Mouse (Mus musculus) yolk sac, embryonic 10.5 days (tissue): ENCODE measurements around the gene Usp44.
"Not testable (repeated sequence)": the region's sequence is repeated elsewhere in the genome, so short reads cannot be mapped to it uniquely, and the experiment has no call there.

Experiments
- DNase-seq: peaks from one replicate; pipeline ENCODE4 v3.0.0-alpha.2; 2017; ENCODE audit warnings: low spot score

Gene Usp44

DNA sequence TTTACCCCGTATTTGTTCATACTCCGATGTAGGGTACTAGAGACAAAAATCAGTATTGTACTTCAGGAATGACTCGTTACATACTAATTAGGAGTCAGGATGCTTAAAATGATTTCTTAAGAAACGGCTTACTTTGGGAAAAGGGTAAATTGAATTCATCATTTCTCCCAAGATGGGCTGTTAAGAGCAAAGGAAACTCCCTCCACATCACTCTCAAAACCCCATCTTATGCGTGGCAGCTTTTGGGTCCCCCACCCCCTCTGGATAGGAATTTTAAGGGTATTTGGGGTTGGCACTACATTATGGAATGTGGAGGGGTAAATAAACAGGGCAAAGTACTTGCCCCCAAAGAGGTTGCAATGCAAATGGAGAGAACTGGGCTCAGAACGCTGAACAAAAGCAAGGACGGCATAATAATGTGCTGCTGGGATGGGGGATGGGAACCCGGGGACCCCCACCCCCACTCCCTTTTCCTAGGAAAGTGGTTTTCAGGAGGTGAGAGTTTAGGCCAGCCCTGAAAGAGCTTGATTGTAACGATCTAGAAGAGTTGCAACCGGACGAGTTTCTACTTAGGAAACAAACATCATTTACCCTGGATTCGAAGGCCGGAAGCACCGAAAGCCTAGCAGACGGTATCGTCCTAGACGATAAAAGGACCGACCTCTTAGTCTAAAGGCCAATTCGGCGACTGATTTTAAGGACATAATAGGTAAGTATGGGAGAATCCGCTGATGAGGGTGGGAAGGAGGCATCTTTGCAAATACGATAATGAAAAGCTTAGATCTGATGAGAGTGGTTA, at the start of gene Usp44:
Usp44 (plus strand) TSS at position 625 of the 799 bp plus-strand sequence.
- no peak for DNase-seq

DNA sequence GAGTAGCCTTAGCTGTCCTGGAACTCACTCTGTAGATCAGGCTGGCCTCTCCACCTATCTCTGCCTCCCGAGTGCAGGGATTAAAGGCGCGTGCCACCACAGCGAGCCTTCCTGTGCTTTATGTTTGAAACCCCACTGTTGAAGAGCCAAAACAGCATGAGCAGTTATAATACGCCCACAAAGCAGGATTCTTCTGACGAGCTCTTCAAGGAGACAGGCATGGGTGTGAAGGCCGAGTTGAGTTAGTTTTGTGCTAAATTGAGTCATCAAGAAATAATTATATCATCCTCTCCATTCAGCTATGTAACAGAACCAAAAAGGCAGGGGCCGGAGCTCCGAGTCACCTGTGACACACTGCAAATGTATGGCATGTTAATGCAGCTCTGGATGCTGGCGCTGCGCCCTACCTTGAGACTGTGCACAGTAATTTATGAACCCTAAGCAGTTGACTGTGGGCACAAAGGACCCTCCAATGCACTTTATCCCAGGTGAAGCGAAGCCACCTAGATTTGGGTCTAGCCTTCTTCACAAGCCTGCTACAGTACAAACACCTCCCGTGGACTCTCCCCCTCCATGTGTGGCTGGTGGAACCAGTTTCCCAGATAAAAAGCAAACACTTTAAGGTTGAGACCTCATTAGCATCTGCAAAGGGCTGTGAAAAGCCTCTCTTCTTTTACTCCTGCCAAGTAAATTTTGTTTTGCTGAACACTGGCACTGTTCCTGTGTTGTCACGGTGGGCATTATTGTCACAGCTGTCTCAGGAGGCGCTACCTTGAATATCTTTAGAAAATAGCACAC, 47.9 kb upstream of the Usp44 start:
- no peak for DNase-seq

DNA sequence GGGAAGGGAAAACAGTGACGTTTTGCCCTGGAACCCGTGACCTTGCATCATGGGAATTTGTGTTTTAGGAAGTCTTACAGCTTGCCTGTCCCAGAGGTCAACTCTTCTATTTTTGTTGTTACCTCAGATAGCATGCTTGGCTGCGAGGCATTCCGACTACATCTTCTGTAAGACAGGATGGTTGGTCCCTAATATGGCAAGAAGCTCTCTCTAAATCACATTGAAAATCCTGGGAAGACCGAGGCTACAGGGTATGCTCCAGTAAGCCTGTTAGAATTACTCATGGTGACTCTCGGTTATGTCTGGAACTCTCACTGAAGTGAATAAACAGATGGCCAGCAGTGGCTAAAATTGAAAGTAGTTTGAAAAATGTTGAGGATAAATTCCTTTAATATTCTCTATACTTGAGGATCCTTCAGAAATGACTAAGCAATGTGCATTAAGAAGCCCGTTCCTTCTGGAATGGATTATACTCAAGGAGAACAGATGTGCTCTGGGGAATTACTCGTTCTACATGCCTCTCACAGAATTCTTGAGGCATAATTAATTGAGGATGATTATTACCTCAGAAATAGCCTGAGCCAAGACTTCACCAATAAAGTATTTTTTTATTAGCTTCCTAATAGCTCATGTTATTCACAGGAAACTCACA, 31.5 kb upstream of the Usp44 start:
- no peak for DNase-seq

DNA sequence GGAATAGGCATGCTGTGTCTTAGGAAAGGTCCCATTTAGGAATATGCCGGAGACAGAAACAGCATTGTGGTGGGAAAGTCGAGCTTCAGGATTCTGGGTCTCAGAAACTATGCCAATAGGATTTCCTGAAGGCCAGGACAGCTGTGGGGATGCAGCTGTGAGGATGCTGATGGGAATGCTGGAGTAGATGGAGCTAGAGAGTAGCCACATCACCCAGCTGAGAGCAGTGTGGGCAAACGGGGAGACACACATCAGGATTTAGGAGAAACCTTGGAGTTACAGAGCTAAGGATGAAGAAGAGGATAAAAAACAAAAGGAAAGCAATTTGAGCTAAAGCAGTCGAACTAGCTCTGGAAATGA, 31.0 kb upstream of the Usp44 start:
- DNase-seq = no peak

DNA sequence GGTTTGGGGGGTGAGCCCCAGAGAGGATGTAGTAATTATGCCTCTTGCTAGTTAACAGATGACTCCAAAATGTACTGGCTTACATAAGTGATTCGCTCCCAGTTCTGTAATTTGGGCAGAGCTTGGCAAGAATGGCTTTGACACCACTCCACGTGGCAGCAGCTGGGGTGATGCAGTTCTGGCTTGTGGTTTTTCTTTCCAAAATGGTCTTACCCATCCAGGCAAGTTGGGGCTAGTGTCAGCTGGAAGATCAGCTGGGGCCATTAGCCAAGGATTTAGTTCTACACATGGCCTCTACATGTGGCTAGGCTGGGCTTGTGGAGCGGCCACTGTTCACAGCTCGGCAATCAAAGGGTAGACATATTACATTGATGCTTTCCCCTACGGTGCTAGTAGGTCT, 30.5 kb upstream of the Usp44 start:
- no peak for DNase-seq

DNA sequence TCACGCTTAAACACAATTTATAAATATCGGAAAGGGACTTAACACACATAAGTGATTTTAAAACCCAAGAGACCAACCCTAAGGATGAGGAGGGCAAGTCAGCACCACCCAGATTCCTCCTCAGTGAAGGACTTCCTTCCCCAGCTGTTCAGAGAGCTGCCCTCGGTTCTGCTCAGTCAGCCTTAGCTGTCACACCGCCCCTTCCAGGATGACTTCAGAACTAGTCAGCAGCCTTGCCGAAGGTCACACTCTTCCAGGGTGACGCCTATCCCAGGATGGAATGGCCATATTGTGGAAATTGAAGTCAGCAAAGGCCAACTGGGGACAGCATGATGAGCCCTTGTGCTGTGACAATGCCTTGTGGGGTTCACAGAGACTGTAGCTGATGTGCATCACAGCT, 28.2 kb upstream of the Usp44 start:
- no peak for DNase-seq

DNA sequence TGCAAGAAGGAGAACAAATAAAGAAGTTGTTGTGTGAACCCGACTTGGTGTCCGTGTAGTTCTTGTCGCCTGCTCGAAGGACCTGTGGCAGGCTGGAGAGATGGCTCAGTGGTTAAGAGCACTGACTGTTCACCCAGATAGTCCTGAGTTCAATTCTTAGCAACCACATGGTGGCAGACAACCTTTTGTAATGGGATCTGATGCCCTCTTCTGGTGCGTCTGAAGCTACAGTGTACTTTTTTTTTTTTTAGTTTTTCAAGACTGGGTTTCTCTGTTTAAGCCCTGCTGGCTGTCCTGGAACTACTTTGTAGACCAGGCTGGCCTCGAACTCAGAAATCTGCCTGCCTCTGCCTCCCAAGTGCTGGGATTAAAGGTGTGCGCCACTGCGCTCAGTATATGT, 21.9 kb upstream of the Usp44 start:
- DNase-seq = not testable (repeated sequence)

DNA sequence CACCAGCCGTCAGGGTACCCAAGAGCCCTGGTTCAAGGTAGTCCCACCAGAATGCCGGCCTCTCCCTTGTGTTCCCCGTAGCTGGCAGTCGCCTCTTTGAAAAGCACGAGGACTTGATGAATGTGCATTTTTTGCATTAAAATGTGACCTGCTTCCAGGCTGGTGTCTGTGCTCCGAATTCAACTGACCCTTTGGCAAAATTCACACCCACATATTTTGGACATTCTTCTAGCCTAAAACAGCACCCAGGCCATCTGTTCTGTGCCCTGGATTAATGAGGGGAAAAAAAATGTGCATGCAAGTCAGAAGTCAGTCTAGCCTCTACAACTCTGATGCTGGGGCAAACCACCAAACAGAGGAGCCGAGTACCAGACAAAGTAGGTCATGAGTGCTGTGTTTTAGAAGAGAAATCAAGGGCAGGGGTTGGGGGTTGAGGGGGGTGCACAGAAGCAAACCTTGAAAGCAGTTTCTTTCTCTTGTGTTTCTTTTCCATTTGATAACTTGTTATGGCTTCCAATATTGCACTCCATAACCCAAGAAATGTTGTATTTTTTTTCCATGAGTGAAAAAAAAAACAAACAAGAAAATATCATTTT, 20.7 kb upstream of the Usp44 start:
- DNase-seq = no peak

DNA sequence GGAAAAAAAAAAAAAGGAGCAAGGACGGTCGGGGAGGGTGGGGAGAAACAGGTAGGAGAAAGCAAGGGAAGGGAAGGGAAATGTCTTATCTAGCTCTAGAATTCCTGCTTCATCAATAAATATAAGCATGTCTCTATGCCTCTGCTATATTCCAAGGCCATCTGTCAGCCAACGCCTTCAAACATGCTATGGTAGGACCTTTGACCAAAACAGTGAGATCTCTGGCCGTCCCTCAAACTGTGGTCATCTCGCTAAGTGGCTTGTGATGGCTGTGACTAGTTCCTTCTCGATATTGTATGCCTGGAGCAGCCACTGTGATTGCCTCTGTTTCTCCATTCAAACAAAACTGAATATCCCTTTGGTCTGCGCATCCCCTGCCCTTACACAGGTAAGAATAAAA, 19.3 kb upstream of the Usp44 start:
- no peak for DNase-seq

DNA sequence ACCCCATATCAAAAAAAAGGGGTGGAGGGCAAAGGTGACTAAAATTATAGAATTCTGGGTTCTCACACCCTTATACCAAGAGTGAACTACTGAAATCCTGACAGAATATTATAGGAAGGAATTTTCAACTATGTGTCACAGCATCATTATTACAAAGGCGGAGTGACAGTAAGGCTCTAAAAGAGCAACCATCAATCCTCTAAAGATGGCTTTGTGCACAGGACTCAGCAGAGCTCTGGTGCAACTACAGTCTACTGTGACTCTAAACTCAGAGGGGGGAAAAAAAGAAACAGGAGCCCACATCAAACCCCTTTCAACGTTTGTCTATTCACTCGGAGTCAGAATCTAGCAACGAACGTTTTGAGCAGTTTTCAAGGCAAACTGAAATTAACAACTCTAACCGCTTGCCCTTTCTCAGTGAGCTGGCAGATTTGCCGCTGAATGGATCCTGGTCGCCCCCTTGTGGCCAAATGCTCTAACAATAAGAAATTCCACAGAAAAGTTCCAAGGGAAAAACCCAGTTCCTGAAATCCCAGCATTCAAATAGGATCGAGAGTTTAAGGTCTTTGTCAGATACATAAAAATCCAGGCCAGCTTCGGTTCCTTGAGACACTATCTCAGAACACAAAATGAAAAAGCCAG, 18.5 kb upstream of the Usp44 start:
- peak; percentile 46 for DNase-seq

DNA sequence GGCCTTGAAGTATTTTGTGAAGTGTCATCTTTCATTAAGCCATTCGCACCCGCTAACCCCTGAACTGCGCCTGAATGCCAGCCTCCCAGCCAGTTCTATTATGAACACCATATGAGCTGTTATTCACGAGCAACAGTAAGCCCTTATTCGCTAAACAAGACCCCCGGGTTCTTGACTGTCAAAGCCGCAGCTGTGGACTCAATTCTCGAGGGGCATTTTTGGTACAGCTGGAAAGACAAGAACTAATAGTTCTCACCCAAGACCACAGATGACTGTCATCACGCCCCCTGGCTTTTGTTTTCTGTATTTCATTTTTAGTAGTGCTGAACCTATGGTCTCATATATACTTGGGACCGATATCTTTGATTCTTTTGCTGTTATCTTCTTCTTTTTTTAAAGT, 17.6 kb upstream of the Usp44 start:
- DNase-seq = no peak

DNA sequence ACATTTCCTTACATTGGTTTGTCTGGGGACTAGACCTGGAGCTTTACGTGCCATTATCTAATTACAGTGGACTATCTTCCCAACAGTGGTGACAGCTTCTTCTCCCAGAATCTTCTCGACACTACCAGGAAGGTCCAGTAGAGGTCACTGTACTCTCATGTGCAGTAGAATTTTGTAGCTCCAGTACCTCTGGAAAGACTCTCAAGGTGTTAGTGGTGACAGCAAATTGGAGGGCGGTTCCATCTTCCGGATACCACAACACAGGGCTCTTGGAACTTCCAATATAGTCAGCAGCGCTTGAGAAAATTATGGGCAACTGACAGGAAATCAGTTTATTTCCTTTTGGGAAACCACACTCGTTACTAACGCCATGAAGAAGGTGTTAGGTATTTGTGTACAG, 12.7 kb upstream of the Usp44 start:
- peak; percentile 43 for DNase-seq

DNA sequence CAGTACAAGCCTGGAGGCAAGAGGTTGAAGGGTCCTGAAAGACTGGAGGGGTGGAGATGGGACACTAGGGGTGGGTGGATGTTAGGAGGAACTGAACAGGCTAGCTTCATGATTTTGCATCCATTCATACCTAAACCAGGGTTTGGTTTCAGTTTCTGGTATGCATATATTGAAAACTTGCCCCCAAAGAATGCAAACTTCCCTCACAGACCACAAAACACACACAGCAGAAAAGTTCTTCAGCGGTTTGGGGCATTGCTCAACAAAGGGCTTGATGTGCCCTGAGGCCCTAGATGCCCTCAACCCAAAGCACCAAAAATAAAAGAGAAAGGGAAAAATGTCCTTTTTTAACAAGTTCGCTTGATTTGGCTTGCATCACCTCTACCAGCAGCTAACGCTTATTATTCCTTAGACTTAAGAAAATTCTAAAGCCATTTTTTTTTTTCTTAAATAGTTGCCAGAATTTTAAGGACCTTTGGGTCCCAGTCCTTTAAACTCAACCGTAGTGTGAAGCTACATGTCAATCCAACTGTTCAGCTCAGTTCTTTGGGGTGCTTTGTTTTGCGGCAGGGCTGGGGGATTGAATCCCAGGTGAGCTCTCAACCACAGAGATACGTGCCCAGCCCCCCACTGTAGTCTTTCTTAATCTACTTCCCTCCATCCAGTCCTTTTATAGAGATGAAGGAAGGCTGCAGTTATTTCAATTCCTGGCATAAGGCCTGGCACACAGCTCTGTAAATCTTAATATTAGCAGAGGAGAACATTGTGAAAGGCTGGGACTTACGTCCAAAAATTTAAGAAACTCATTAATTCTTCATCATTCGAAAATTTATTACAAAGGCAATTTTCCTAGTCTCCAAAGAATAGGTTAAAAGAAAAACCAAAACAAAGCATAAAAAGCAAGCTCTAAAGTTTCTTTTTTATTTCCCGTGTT, 1.2 kb upstream of the Usp44 start:
- no peak for DNase-seq

DNA sequence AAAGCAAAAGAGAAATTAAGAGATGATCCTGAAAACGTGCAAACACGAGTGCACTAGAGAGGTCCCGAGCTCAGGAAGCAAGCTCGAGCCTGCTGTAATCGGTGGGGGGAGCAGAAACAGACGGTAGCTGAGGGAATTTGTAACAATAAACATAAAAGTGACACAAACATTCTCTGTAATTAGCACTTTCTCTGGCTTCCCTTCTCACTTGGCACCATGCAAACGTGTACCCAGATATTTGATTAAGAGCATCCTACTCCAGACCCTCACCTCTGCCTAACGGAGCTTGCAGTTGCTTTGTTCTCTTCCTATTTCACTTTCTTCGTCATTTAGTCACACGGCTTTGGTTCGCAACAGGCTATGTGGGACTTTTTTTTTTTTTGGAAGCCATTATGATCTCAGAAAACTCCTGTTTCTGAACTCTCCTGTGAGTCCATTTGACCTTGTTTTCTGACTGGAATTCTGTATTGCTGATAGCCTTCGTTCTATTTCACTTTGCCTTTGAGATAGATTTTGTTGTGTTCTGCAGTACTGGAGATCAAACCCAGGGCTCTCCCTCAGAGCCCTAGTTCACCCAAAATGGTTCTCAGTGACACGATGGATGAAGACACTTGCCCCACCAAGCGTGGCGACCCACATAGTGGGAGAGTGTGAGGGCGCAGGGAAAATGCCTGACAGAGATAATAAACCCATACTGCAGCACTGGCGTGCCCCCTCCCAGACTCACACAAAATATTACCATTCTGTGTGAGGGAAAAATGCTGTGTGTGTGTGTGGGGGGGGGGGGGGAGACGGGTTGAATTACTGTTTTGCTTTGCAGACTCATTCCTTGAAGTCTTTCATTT, 597 bp downstream of the Usp44 start:
- DNase-seq = no peak

DNA sequence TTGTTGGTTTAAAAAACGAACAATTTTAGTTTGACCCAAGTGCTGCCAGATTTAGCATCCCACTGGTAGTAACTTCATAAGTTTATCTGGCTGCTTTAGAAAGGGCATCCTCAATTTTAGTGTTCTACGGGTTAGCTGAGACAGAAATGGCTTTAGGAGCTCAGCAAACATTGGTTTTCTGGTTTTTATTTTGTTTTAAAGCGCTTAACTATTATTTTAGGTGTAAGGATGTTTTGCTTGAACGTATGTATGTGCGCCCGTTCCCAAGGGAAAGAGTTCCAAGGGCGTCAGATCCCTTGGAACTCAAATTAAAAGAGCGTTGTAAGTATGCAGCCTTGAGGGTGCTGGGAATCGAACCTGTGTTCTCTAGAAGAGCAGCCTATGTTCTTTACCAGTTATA, 1.5 kb downstream of the Usp44 start:
- no peak for DNase-seq

DNA sequence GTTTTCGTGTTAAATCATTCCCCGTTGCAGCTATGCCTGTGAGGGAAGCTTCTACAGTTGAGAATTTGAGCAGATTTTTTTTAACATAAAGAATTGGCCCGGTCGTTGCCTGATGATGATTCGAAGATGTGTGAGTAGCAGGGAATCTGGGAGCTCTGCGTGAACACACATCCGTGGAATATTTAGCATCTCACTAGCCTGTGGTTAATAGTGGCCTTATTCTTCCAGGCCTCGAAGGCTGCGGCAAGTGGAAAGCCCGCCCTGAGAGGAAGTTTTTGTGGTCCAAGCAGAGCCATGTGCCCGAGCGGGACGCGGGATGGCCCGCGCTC, 2.0 kb downstream of the Usp44 start:
- DNase-seq = no peak

DNA sequence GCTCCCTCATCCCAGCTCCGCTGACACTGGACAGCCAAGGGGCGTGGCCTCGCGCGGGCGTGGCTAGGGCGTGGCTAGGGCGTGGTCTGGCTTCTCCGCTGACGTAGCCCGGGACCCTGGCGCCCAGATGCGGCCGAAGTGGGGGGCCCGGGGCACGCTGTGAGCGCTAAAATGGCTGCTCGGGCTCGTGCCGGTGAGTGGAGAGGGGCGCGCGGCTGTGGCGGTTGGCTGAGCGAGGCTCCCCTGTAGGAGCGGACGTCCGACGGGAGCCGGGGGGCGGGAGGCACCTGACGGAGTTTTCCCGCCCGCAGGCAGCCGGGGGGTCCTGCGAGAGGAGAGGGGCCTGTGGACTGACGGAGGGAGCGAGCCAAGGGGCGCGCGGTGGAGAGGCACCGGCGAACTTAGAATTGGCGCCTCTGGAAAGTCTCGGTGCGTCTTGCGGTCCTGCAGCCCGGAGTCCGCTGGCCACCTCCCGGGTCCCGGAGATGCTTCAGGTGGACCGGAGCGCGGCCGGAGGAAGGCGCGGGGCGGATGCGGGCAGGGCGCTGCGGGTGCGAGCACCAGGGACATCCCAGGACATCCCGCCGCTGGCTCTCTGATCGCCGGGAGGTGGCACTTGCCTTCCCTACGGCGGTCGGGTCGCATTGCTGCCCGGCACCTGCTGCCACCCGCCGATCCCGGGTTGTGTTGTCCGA, 2.5 kb downstream of the Usp44 start:
- peak; percentile 87 for DNase-seq

DNA sequence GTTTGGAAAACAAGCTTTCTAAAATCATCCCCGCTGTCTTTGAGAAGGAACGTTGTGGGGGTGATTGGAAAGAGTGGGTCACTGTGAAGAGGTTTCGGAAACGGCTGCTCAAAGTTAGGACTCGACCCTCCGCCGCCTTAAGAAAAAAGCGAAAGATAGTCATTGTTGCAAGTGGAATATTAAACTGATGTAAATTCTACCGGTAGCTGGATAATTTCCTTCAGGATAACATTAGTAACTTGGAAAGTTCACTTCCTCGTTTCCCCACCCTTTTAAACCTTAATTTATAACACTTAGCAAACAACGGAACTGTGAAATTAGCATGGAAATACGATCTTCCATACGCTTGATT, 3.0 kb downstream of the Usp44 start:
- no peak for DNase-seq

DNA sequence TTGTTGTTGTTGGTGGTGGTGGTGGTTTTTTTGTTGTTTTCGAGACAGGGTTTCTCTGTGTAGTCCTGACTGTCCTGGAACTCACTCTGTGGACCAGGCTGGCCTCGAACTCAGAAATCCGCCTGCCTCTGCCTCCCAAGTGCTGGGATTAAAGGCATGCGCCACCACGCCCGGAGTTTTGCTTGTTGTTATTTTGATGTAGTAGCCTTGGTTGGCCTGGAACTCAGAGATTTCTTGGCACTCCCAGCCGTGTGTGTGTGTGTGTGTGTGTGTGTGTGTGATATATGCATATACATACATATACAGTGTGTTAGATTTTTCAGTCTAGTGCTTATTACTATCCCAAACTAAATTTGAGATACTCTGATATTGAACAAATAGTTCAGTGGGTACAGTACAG, 3.8 kb downstream of the Usp44 start:
- DNase-seq = not testable (repeated sequence)

DNA sequence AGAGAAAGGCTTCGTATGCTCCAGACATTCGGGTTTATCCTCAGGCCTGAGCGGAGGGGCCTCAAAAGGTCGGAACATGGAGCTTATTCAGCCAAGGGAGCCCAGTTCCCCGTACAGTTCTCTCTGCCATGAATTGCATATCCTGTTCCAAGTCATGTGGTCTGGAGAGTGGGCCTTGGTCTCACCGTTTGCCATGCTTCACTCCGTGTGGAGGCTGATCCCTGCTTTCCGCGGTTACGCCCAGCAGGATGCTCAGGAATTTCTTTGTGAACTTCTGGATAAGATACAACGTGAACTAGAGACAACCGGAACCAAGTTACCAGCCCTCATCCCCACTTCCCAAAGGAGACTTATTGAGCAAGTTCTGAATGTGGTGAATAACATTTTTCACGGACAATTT, 15.4 kb downstream of the Usp44 start:
- no peak for DNase-seq
